Mouse (Mus musculus): Measurements from ENCODE around the gene Figla. TPM values are rescaled to one million over a fixed set of nuclear protein-coding genes. Genes with fewer than 3 reads are reported as not detected.

The Figla gene
- polyA plus RNA-seq, 2 experiments: not detected

GRCm38 (mm10) chr6:86069856-86070255 is 53.9 kb downstream of the Figla start:
- Histone ChIP-seq H3K9ac (ENCODE audit: low read depth, low read length, severe bottlenecking) (no peak overlapping the region), H3K4me1 (ENCODE audit: control insufficient read depth, insufficient read depth, low read length) (no peaks in the 10 kb centered on the region), H3K27me3 (ENCODE audit: control insufficient read depth, insufficient read depth, low read length) (no peaks in the 10 kb centered on the region), H3K36me3 (ENCODE audit: control insufficient read depth, insufficient read depth, low read length) (no peaks in the 10 kb centered on the region), H3K27ac (replicated peaks; ENCODE audit: low read depth, low read length) (no peak overlapping the region), H3K4me2 (replicated peaks; ENCODE audit: low read depth, low read length, severe bottlenecking) (no peak overlapping the region), H3K9me3 (ENCODE audit: control insufficient read depth, low read length) (no peaks in the 10 kb centered on the region), H3K4me3 (replicated peaks; ENCODE audit: low read length) (no peak overlapping the region)
- ATAC-seq (ENCODE audit: low FRiP score, low read depth) (no peak), DNase-seq (ENCODE audit: low spot score) (no peak)
- no peak for TF ChIP-seq POLR2A (IDR thresholded peaks at IDR 0.05; ENCODE audit: borderline replicate concordance, extremely low read depth, insufficient read depth, insufficient read length)
- WGBS: 77% methylated on average over 3 of the region's 3 CpGs

- Histone ChIP-seq H3K9ac (ENCODE audit: low read depth, low read length, severe bottlenecking) (no peak overlapping the region), H3K4me3 (replicated peaks; ENCODE audit: low read length) (no peak overlapping the region), H3K4me2 (replicated peaks; ENCODE audit: low read depth, low read length, severe bottlenecking) (no peak overlapping the region), H3K27me3 (ENCODE audit: control insufficient read depth, insufficient read depth, low read length) (no peaks in the 10 kb centered on the region), H3K27ac (replicated peaks; ENCODE audit: low read depth, low read length) (no peak overlapping the region), H3K9me3 (ENCODE audit: control insufficient read depth, low read length) (no peaks in the 10 kb centered on the region), H3K4me1 (ENCODE audit: control insufficient read depth, insufficient read depth, low read length) (no peaks in the 10 kb centered on the region), H3K36me3 (ENCODE audit: control insufficient read depth, insufficient read depth, low read length) (no peaks in the 10 kb centered on the region)
- ATAC-seq (ENCODE audit: low FRiP score, low read depth) (no peak), DNase-seq (ENCODE audit: low spot score) (no peak)
- 91% methylated on average over 7 of the region's 7 CpGs for WGBS
- TF ChIP-seq POLR2A (IDR thresholded peaks at IDR 0.05; ENCODE audit: borderline replicate concordance, extremely low read depth, insufficient read depth, insufficient read length): no peak
Measured at GRCm38 (mm10) chr6:86070277-86070676, 54.3 kb downstream of the Figla start.

Other genes with a start within 250 kb of the Figla start
- gene Nat8f6, start 195.2 kb upstream of the Figla start, polyA plus RNA-seq (2012; rRNA removed): 0.08 and 0.10 TPM in 2 replicates
- gene Nat8f6, start 195.2 kb upstream of the Figla start, polyA plus RNA-seq (2014; fragmentation: Nextera tagmentation; extraction: Ambion mirVana): not detected in 2 replicates
- 0.18 TPM in 1 of 2 replicates, not detected in the other for gene Nat8f5, start 195.2 kb upstream of the Figla start, polyA plus RNA-seq (2012; rRNA removed)
- not detected in 2 replicates for gene Nat8f5, start 195.2 kb upstream of the Figla start, polyA plus RNA-seq (2014; fragmentation: Nextera tagmentation; extraction: Ambion mirVana)
- 0.10 TPM in 1 of 2 replicates, not detected in the other for gene Nat8, start 184.1 kb upstream of the Figla start, polyA plus RNA-seq (2012; rRNA removed)
- gene Nat8, start 184.1 kb upstream of the Figla start, polyA plus RNA-seq (2014; fragmentation: Nextera tagmentation; extraction: Ambion mirVana): 0.18 TPM in 1 of 2 replicates, not detected in the other
- 0.06 TPM in 1 of 2 replicates, not detected in the other for gene Nat8f2, start 147.0 kb upstream of the Figla start, polyA plus RNA-seq (2012; rRNA removed)
- not detected in 2 replicates for gene Nat8f2, start 147.0 kb upstream of the Figla start, polyA plus RNA-seq (2014; fragmentation: Nextera tagmentation; extraction: Ambion mirVana)
- 1.7 TPM in 2 replicates for gene Nat8f4, start 111.3 kb upstream of the Figla start, polyA plus RNA-seq (2012; rRNA removed)
- 1.9 and 2.0 TPM in 2 replicates for gene Nat8f4, start 111.3 kb upstream of the Figla start, polyA plus RNA-seq (2014; fragmentation: Nextera tagmentation; extraction: Ambion mirVana)
- 27.2 and 30.1 TPM in 2 replicates for gene Tprkb, start 104.3 kb upstream of the Figla start, polyA plus RNA-seq (2012; rRNA removed)
- gene Tprkb, start 104.3 kb upstream of the Figla start, polyA plus RNA-seq (2014; fragmentation: Nextera tagmentation; extraction: Ambion mirVana): 25.8 and 31.5 TPM in 2 replicates
- 7.7 and 9.4 TPM in 2 replicates for gene Nat8f1, start 100.5 kb upstream of the Figla start, polyA plus RNA-seq (2012; rRNA removed)
- 6.9 and 7.0 TPM in 2 replicates for gene Nat8f1, start 100.5 kb upstream of the Figla start, polyA plus RNA-seq (2014; fragmentation: Nextera tagmentation; extraction: Ambion mirVana)
- gene Dusp11, start 54.5 kb upstream of the Figla start, polyA plus RNA-seq (2012; rRNA removed): 115 and 130 TPM in 2 replicates
- 46.3 and 56.4 TPM in 2 replicates for gene Dusp11, start 54.5 kb upstream of the Figla start, polyA plus RNA-seq (2014; fragmentation: Nextera tagmentation; extraction: Ambion mirVana)
- 2.3 and 2.6 TPM in 2 replicates for gene Add2, start 12.5 kb downstream of the Figla start, polyA plus RNA-seq (2012; rRNA removed)
- gene Add2, start 12.5 kb downstream of the Figla start, polyA plus RNA-seq (2014; fragmentation: Nextera tagmentation; extraction: Ambion mirVana): 1.4 and 2.6 TPM in 2 replicates
- 2.7 and 3.8 TPM in 2 replicates for gene Tgfa, start 179.1 kb downstream of the Figla start, polyA plus RNA-seq (2012; rRNA removed)
- 3.1 and 3.3 TPM in 2 replicates for gene Tgfa, start 179.1 kb downstream of the Figla start, polyA plus RNA-seq (2014; fragmentation: Nextera tagmentation; extraction: Ambion mirVana)